Mouse (Mus musculus) C2C12 (cell line): ENCODE measurements around the gene Hist1h2ab. TPM values are rescaled to one million over a fixed set of nuclear protein-coding genes. Genes with fewer than 3 reads are reported as not detected.
A peak's percentile ranks its signal among the peaks of the same experiment; 100 is the strongest.

ENCODE experiments used
- H3K27me3 ChIP-seq: one replicate; pipeline ENCODE4 v1.6.1; 2011; ENCODE audit not compliant: control insufficient read depth, insufficient read depth, insufficient read length
- H3K36me3 ChIP-seq: one replicate; pipeline ENCODE4 v1.6.1; 2011; ENCODE audit not compliant: control insufficient read depth, insufficient read depth
- H3K4me3 ChIP-seq: one replicate; pipeline ENCODE4 v1.5.1; 2011; ENCODE audit warnings: mild to moderate bottlenecking, control low read depth; ENCODE audit not compliant: poor library complexity, insufficient read depth, severe bottlenecking
- H3K79me2 ChIP-seq: one replicate; pipeline ENCODE4 v1.6.1; 2011; ENCODE audit not compliant: control insufficient read depth, insufficient read depth
- H3K79me3 ChIP-seq: one replicate; pipeline ENCODE4 v1.6.1; 2011; ENCODE audit warnings: low read depth, control low read depth
- H3ac ChIP-seq: one replicate; pipeline ENCODE3; 2011; ENCODE audit warnings: low read depth; ENCODE audit not compliant: control insufficient read depth, insufficient read length
- CEBPB ChIP-seq: IDR thresholded peaks from one replicate; pipeline ENCODE4 v1.6.1; 2011; ENCODE audit warnings: low read depth, mild to moderate bottlenecking, control low read depth, moderate library complexity
- CTCF ChIP-seq: IDR thresholded peaks from one replicate; pipeline ENCODE4 v1.5.1; 2011; ENCODE audit not compliant: control insufficient read depth, insufficient read depth, insufficient read length
- FOSL1 ChIP-seq: IDR thresholded peaks from one replicate; pipeline ENCODE4 v1.8.0; 2011; ENCODE audit warnings: mild to moderate bottlenecking, low read length; ENCODE audit not compliant: poor library complexity, insufficient read depth, severe bottlenecking
- MAX ChIP-seq: IDR thresholded peaks from one replicate; pipeline ENCODE4 v1.6.1; 2011; ENCODE audit warnings: mild to moderate bottlenecking, control low read depth
- MYOD1 ChIP-seq: IDR thresholded peaks from one replicate; pipeline ENCODE4 v1.6.1; 2011; ENCODE audit warnings: low read depth; ENCODE audit not compliant: control insufficient read depth, insufficient read length
- MYOG ChIP-seq: IDR thresholded peaks from one replicate; pipeline ENCODE4 v1.6.1; 2011; ENCODE audit not compliant: control insufficient read depth, insufficient read length; ENCODE audit errors: extremely low read depth
- USF1 ChIP-seq: IDR thresholded peaks from one replicate; pipeline ENCODE4 v1.6.1; 2011; ENCODE audit warnings: low read depth, mild to moderate bottlenecking, control low read depth, moderate library complexity
- polyA plus RNA-seq: library from polyadenylated mRNA; unstranded; fragments of >200 nt; fragmentation: generic; extraction: Trizol; gene quantifications from one replicate; pipeline ENCODE4 v1.2.1, GENCODE M21; 2012; ENCODE audit warnings: missing spikeins

Gene Hist1h2ab
- polyA plus RNA-seq, 1 experiment, result 9.3 TPM

- TF ChIP-seq CTCF, result peak; percentile 25
- TF ChIP-seq MAX, result peak; percentile 63
- TF ChIP-seq MYOG, result no peak
- no peak for TF ChIP-seq FOSL1
- no peak for TF ChIP-seq CEBPB
- peak; percentile 44 for TF ChIP-seq USF1
- TF ChIP-seq MYOD1, result no peak
- Histone ChIP-seq H3K79me2 (no peaks in the 10 kb centered on the region), H3K4me3 (no peak overlapping the region), H3K79me3 (no peaks in the 10 kb centered on the region), H3K27me3 (no peaks in the 10 kb centered on the region), H3K36me3 (no peaks in the 10 kb centered on the region), H3ac (no peak overlapping the region)
These were observed 18.6 kb upstream of the Hist1h2ab start for GRCm38 (mm10) chr13:23732156-23732804.

DNA sequence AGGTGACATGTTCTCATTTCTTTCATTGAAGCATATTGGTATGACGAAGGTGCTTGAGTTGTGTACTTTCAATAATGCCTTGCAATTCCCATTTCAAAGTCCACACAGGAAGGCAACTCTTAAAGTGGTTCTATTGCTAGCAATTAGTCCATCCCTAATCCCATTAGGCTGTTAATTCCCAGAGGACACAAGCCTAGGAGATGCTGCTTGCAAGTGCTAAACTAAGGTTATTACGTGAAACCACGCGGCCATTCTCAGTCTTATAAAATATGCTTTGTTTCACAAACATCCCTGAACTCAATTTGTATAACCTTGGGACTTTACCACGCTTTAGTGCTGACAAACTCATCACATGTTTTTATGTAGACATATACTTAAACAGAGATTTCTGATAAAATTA is 13.8 kb upstream of the Hist1h2ab start:
- no peak overlapping the region for H3ac ChIP-seq
- H3K79me3 ChIP-seq, result peaks cover 1% of the 10 kb centered on the region
- H3K4me3 ChIP-seq, result no peak overlapping the region
- H3K36me3 ChIP-seq, result no peaks in the 10 kb centered on the region
- TF ChIP-seq MYOD1 (no peak), FOSL1 (no peak), MYOG (no peak)
- H3K27me3 ChIP-seq, result no peaks in the 10 kb centered on the region
- no peaks in the 10 kb centered on the region for H3K79me2 ChIP-seq

GRCm38 (mm10) chr13:23738041-23738440 is 12.9 kb upstream of the Hist1h2ab start:
- Histone ChIP-seq H3ac (no peak overlapping the region), H3K79me3 (peaks cover 1% of the 10 kb centered on the region), H3K4me3 (no peak overlapping the region), H3K27me3 (no peaks in the 10 kb centered on the region), H3K79me2 (no peaks in the 10 kb centered on the region), H3K36me3 (no peaks in the 10 kb centered on the region)
- TF ChIP-seq FOSL1 (no peak), USF1 (no peak), MYOG (no peak), CEBPB (no peak), MAX (no peak), MYOD1 (no peak), CTCF (no peak)

GRCm38 (mm10) chr13:23738677-23739068 is 12.3 kb upstream of the Hist1h2ab start, which contains the start of gene Hist1h1c:
Hist1h1c (plus strand) TSS chr13:23738808.
- TF ChIP-seq MYOG (no peak), USF1 (no peak), FOSL1 (no peak), CEBPB (no peak), CTCF (no peak), MAX (no peak), MYOD1 (no peak)
- Histone ChIP-seq H3K4me3 (peak within 1 kb of the TSS; percentile 38), H3K79me2 (no peaks in the 10 kb centered on the region)

DNA sequence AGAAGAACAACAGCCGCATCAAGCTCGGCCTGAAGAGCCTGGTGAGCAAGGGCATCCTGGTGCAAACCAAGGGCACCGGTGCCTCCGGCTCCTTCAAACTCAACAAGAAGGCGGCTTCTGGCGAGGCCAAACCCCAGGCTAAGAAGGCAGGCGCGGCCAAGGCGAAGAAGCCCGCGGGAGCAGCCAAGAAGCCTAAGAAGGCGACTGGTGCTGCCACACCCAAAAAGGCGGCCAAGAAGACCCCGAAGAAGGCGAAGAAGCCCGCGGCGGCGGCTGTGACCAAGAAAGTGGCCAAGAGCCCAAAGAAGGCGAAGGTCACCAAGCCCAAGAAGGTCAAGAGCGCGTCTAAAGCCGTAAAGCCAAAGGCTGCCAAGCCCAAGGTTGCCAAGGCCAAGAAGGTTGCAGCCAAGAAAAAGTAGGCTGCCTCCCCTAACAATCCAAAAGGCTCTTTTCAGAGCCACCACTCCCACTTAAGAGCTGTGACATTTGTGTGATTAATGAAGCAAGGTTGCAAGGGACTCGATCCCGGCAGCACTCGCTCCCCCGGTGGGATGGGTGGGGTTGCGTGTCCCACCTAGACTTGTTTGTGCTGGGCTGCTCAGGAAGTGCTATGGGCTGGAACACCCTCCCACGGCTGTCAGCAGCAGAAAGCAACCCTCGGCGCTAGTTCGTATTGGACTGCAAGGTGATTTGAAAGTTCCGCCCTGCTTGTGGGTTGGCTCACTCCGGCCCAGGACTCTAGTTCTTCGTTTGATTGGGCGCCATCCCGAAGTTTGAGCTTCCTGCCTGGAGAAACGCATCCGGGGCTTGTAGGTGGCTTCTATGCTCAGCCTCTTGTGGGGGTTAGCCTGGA is 11.6 kb upstream of the Hist1h2ab start:
- Histone ChIP-seq H3K27me3 (no peaks in the 10 kb centered on the region), H3K4me3 (peak overlapping the region; percentile 38), H3K79me3 (peaks cover 1% of the 10 kb centered on the region), H3K79me2 (no peaks in the 10 kb centered on the region), H3ac (peak overlapping the region; percentile 55), H3K36me3 (no peaks in the 10 kb centered on the region)
- TF ChIP-seq MYOG (no peak), MYOD1 (peak; percentile 8), CTCF (no peak), MAX (no peak), USF1 (no peak)

More at GRCm38 (mm10) chr13:23738677-23739068, 12.3 kb upstream of the Hist1h2ab start, which contains the start of gene Hist1h1c:
- no peaks in the 10 kb centered on the region for H3K36me3 ChIP-seq
- peak within 1 kb of the TSS; percentile 49 for H3ac ChIP-seq
- H3K27me3 ChIP-seq, result no peaks in the 10 kb centered on the region
- peaks cover 1% of the 10 kb centered on the region for H3K79me3 ChIP-seq

- no peaks in the 10 kb centered on the region for H3K79me2 ChIP-seq
- no peaks in the 10 kb centered on the region for H3K36me3 ChIP-seq
- peak overlapping the region; percentile 29 for H3K4me3 ChIP-seq
- H3K79me3 ChIP-seq, result peaks cover 1% of the 10 kb centered on the region
- no peaks in the 10 kb centered on the region for H3K27me3 ChIP-seq
- peak overlapping the region; percentile 55 for H3ac ChIP-seq
- TF ChIP-seq MYOD1, result no peak
- no peak for TF ChIP-seq MYOG
- TF ChIP-seq CTCF, result no peak
- TF ChIP-seq CEBPB, result no peak
- TF ChIP-seq USF1, result no peak
- no peak for TF ChIP-seq FOSL1
- no peak for TF ChIP-seq MAX
These were observed 11.0 kb upstream of the Hist1h2ab start for GRCm38 (mm10) chr13:23739922-23740252.
